Mouse (Mus musculus): ENCODE data around the gene Tmem190. TPM values are rescaled to one million over a fixed set of nuclear protein-coding genes. Genes with fewer than 3 reads are reported as not detected.
"Not testable (repeated sequence)": the region's sequence is repeated elsewhere in the genome, so short reads cannot be mapped to it uniquely, and the experiment has no call there.

Tmem190 gene
- polyA plus RNA-seq, 1 experiment, result not detected

GRCm38 (mm10) chr7:4812303-4813104 lies 29.8 kb downstream of the Tmem190 start, which contains the start of gene Ube2s:
TSS of gene Ube2s (minus strand) at chr7:4812590.
- peak within 1 kb of the TSS; percentile 77 for H3K4me3 ChIP-seq (ENCODE audit: extremely low read depth, insufficient read depth, insufficient read length)
- H3K27ac ChIP-seq (ENCODE audit: insufficient read depth, low read length), result peak within 1 kb of the TSS; percentile 92
- under 1% methylated on average over 62 of the region's 62 CpGs for WGBS
- DNase-seq (ENCODE audit: low read depth in 1 of 2, low spot score in 2 of 2), result peak; percentile 97 to 100
- no peaks in the 10 kb centered on the region for H3K27me3 ChIP-seq (ENCODE audit: control insufficient read depth, insufficient read depth, low read length)
- peaks cover 8% of the 10 kb centered on the region for H3K4me1 ChIP-seq (ENCODE audit: control insufficient read depth, insufficient read depth, insufficient read length)
- peaks cover 17% of the 10 kb centered on the region for H3K36me3 ChIP-seq (ENCODE audit: control insufficient read depth, insufficient read depth, low read length)
- no peak for TF ChIP-seq CTCF (IDR thresholded peaks at IDR 0.05; ENCODE audit: extremely low read depth, insufficient read depth, insufficient read length, insufficient replicate concordance)
- TF ChIP-seq POLR2A (IDR thresholded peaks at IDR 0.05; ENCODE audit: low read depth, low read length), result peak; percentile 60

- H3K4me3 ChIP-seq (ENCODE audit: extremely low read depth, insufficient read depth, insufficient read length), result peak overlapping the region; percentile 77
- H3K4me1 ChIP-seq (ENCODE audit: control insufficient read depth, insufficient read depth, insufficient read length), result peaks cover 8% of the 10 kb centered on the region
- H3K27ac ChIP-seq (ENCODE audit: insufficient read depth, low read length), result peak overlapping the region; percentile 92
- peaks cover 14% of the 10 kb centered on the region for H3K36me3 ChIP-seq (ENCODE audit: control insufficient read depth, insufficient read depth, low read length)
- 18% methylated on average over 8 of the region's 8 CpGs for WGBS
- DNase-seq (ENCODE audit: low read depth in 1 of 2, low spot score in 2 of 2), result no peak
- H3K27me3 ChIP-seq (ENCODE audit: control insufficient read depth, insufficient read depth, low read length), result no peaks in the 10 kb centered on the region
- TF ChIP-seq CTCF (IDR thresholded peaks at IDR 0.05; ENCODE audit: extremely low read depth, insufficient read depth, insufficient read length, insufficient replicate concordance), result no peak
- TF ChIP-seq POLR2A (IDR thresholded peaks at IDR 0.05; ENCODE audit: low read depth, low read length), result no peak
Measured at GRCm38 (mm10) chr7:4813105-4813791, 30.5 kb downstream of the Tmem190 start.

GRCm38 (mm10) chr7:4816559-4816958 lies 33.8 kb downstream of the Tmem190 start:
- Histone ChIP-seq H3K36me3 (ENCODE audit: control insufficient read depth, insufficient read depth, low read length) (no peaks in the 10 kb centered on the region), H3K27me3 (ENCODE audit: control insufficient read depth, insufficient read depth, low read length) (no peaks in the 10 kb centered on the region), H3K27ac (ENCODE audit: insufficient read depth, low read length) (0 out of 2 replicates have a peak overlapping the region, but pooled peaks have one; percentile 21), H3K4me3 (ENCODE audit: extremely low read depth, insufficient read depth, insufficient read length) (no peak overlapping the region), H3K4me1 (ENCODE audit: control insufficient read depth, insufficient read depth, insufficient read length) (peaks cover 5% of the 10 kb centered on the region)
- DNase-seq (ENCODE audit: low read depth in 1 of 2, low spot score in 2 of 2), result no peak
- TF ChIP-seq CTCF (IDR thresholded peaks at IDR 0.05; ENCODE audit: extremely low read depth, insufficient read depth, insufficient read length, insufficient replicate concordance), result no peak
- no peak for TF ChIP-seq POLR2A (IDR thresholded peaks at IDR 0.05; ENCODE audit: low read depth, low read length)

GRCm38 (mm10) chr7:4820925-4821324 lies 38.2 kb downstream of the Tmem190 start:
- 86% methylated on average over 7 of the region's 7 CpGs for WGBS

GRCm38 (mm10) chr7:4821690-4822089 lies 39.0 kb downstream of the Tmem190 start:
- no peak overlapping the region for H3K27ac ChIP-seq (ENCODE audit: insufficient read depth, low read length)
- DNase-seq (ENCODE audit: low read depth in 1 of 2, low spot score in 2 of 2), result no peak
- H3K4me3 ChIP-seq (ENCODE audit: extremely low read depth, insufficient read depth, insufficient read length), result no peak overlapping the region
- no peaks in the 10 kb centered on the region for H3K27me3 ChIP-seq (ENCODE audit: control insufficient read depth, insufficient read depth, low read length)
- TF ChIP-seq CTCF (IDR thresholded peaks at IDR 0.05; ENCODE audit: extremely low read depth, insufficient read depth, insufficient read length, insufficient replicate concordance) (no peak), POLR2A (IDR thresholded peaks at IDR 0.05; ENCODE audit: low read depth, low read length) (no peak)
- H3K4me1 ChIP-seq (ENCODE audit: control insufficient read depth, insufficient read depth, insufficient read length), result no peaks in the 10 kb centered on the region
- no peaks in the 10 kb centered on the region for H3K36me3 ChIP-seq (ENCODE audit: control insufficient read depth, insufficient read depth, low read length)
- 88% methylated on average over 4 of the region's 4 CpGs for WGBS

More at GRCm38 (mm10) chr7:4820925-4821324, 38.2 kb downstream of the Tmem190 start:
- not testable (repeated sequence) for H3K4me3 ChIP-seq (ENCODE audit: extremely low read depth, insufficient read depth, insufficient read length); H3K4me1 ChIP-seq (ENCODE audit: control insufficient read depth, insufficient read depth, insufficient read length); H3K27ac ChIP-seq (ENCODE audit: insufficient read depth, low read length); H3K27me3 ChIP-seq (ENCODE audit: control insufficient read depth, insufficient read depth, low read length); DNase-seq (ENCODE audit: low read depth in 1 of 2, low spot score in 2 of 2); H3K36me3 ChIP-seq (ENCODE audit: control insufficient read depth, insufficient read depth, low read length)

GRCm38 (mm10) chr7:4822162-4822907 lies 39.6 kb downstream of the Tmem190 start:
- no peaks in the 10 kb centered on the region for H3K27me3 ChIP-seq (ENCODE audit: control insufficient read depth, insufficient read depth, low read length)
- WGBS, result 81% methylated on average over 6 of the region's 6 CpGs
- H3K4me1 ChIP-seq (ENCODE audit: control insufficient read depth, insufficient read depth, insufficient read length), result no peaks in the 10 kb centered on the region
- H3K4me3 ChIP-seq (ENCODE audit: extremely low read depth, insufficient read depth, insufficient read length), result no peak overlapping the region
- no peaks in the 10 kb centered on the region for H3K36me3 ChIP-seq (ENCODE audit: control insufficient read depth, insufficient read depth, low read length)
- no peak overlapping the region for H3K27ac ChIP-seq (ENCODE audit: insufficient read depth, low read length)
- no peak for DNase-seq (ENCODE audit: low read depth in 1 of 2, low spot score in 2 of 2)
- TF ChIP-seq POLR2A (IDR thresholded peaks at IDR 0.05; ENCODE audit: low read depth, low read length), result no peak
- no peak for TF ChIP-seq CTCF (IDR thresholded peaks at IDR 0.05; ENCODE audit: extremely low read depth, insufficient read depth, insufficient read length, insufficient replicate concordance)

All from spleen, adult 2 months (tissue).